Mouse (Mus musculus) C2C12 (cell line): ENCODE data around the gene Mapkapk3.

Source experiments
- CTCF ChIP-seq: IDR thresholded peaks from one replicate; pipeline ENCODE4 v1.5.1; 2011; ENCODE audit not compliant: control insufficient read depth, insufficient read depth, insufficient read length
- MYOG ChIP-seq: IDR thresholded peaks from one replicate; pipeline ENCODE4 v1.6.1; 2011; ENCODE audit not compliant: control insufficient read depth, insufficient read length; ENCODE audit errors: extremely low read depth
- USF1 ChIP-seq: IDR thresholded peaks from one replicate; pipeline ENCODE4 v1.6.1; 2011; ENCODE audit warnings: low read depth, mild to moderate bottlenecking, control low read depth, moderate library complexity

- no peak for TF ChIP-seq MYOG
- no peak for TF ChIP-seq CTCF
- no peak for TF ChIP-seq USF1
Measured at GRCm38 (mm10) chr9:107245311-107245710, 44.4 kb downstream of the Mapkapk3 start.
